21 mouse cellular contexts compared by ENCODE assay signal in the genomic region with DNA sequence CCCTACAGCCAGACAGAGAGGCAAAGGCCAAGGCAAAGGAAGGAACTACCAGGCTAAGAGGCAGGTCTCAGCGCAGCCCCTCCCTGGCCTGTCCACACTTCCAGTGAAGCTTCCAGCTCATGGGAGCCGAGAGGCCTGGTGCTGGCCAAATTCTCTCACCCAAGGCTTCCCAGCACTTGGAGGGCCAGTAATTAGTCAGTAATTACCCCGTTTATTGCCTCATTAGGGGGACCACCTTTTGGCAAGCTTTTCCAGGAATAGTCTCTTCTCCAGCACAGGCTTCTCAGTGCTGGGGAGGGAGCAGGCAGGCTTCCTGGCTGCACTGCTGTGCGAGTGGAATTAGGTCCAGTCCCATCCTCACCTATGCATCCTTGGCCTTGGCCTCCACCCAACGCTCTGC.
"Had no signal": no experiment of that assay in that cellular context is flagged by ENCODE, and none has a peak within 500 bp of the region (broad histone marks: within the 10 kb centered on the region; RNA-seq: fewer than 3 reads in every experiment).

No protein-coding gene starts in this region.

- H3K36me3 ChIP-seq: limb, embryonic 12.5 days; limb, embryonic 15.5 days; neural tube, embryonic 12.5 days had no signal

- H3K27ac ChIP-seq: kidney, postnatal 0 days; limb, embryonic 12.5 days; limb, embryonic 15.5 days; liver, embryonic 14.5 days; macrophage; neural tube, embryonic 12.5 days; stomach, postnatal 0 days had no signal

- ATAC-seq: liver, postnatal 0 days; lung, postnatal 0 days had no signal

- H3K9me3 ChIP-seq: limb, embryonic 12.5 days; limb, embryonic 15.5 days; neural tube, embryonic 12.5 days had no signal

- H3K27me3 ChIP-seq: limb, embryonic 15.5 days had no signal

- DNase-seq: kidney, adult 11 months; kidney, postnatal 25 days; left cerebral cortex, postnatal 4 days; liver, postnatal 0 days; lung, embryonic 14.5 days; midbrain, embryonic 14.5 days; right cerebral cortex, adult 18-20 months; right cerebral cortex, postnatal 14 days; right cerebral cortex, postnatal 4 days; thymus, adult 2 months; thymus, postnatal 14 days; thymus, postnatal 4 days had no signal

- H3K4me2 ChIP-seq: limb, embryonic 12.5 days; limb, embryonic 15.5 days; liver, embryonic 11.5 days; lung, embryonic 14.5 days; neural tube, embryonic 12.5 days had no signal

- H3K4me3 ChIP-seq: limb, embryonic 12.5 days; limb, embryonic 15.5 days; neural tube, embryonic 12.5 days had no signal

- H3K9ac ChIP-seq: limb, embryonic 12.5 days; limb, embryonic 15.5 days; liver, embryonic 14.5 days; liver, postnatal 0 days; lung, embryonic 14.5 days; neural tube, embryonic 12.5 days had no signal

- H3K4me1 ChIP-seq: limb, embryonic 15.5 days had no signal
